Mouse (Mus musculus) ES-E14 (cell line): Measurements from ENCODE around the gene Gpc6. TPM values are rescaled to one million over a fixed set of nuclear protein-coding genes. Genes with fewer than 3 reads are reported as not detected.

Experiments
- DNase-seq: peaks from one replicate; pipeline ENCODE4 v3.0.0-alpha.2; 2013; ENCODE audit warnings: low read depth, low spot score
- H3K27ac ChIP-seq: 2 replicates; pipeline ENCODE4 v1.5.1; 2012; ENCODE audit warnings: low read depth, mild to moderate bottlenecking, low read length, moderate library complexity, mixed read lengths; ENCODE audit not compliant: poor library complexity, insufficient read depth, severe bottlenecking
- H3K36me3 ChIP-seq: 2 replicates; pipeline ENCODE4 v1.6.1; 2012; ENCODE audit warnings: mild to moderate bottlenecking, low read length, moderate library complexity, mixed read lengths; ENCODE audit not compliant: control insufficient read depth, poor library complexity, insufficient read depth, severe bottlenecking
- H3K4me1 ChIP-seq, 2 experiments: fragments of 150-350 bp in 1 of 2; sonication (generic) in 1 of 2; 2 replicates each; pipeline ENCODE4 v1.6.1; 2012; ENCODE audit warnings: low read length in 2 of 2, mild to moderate bottlenecking in 1 of 2, mixed read lengths in 1 of 2; ENCODE audit not compliant: control insufficient read depth in 2 of 2, insufficient read depth in 2 of 2, poor library complexity in 1 of 2
- H3K4me3 ChIP-seq, 2 experiments: fragments of 150-350 bp in 1 of 2; sonication (generic) in 1 of 2; 2 replicates each; pipeline ENCODE4 v1.5.1; 2012; ENCODE audit warnings: low read length in 2 of 2, low read depth in 1 of 2, mild to moderate bottlenecking in 1 of 2, mixed read lengths in 1 of 2; ENCODE audit not compliant: insufficient read depth in 1 of 2, poor library complexity in 1 of 2, severe bottlenecking in 1 of 2
- H3K9ac ChIP-seq: 2 replicates; pipeline ENCODE4 v1.6.1; 2012; ENCODE audit warnings: low read depth, mild to moderate bottlenecking, low read length, mixed read lengths; ENCODE audit not compliant: poor library complexity, insufficient read depth, severe bottlenecking
- H3K9me3 ChIP-seq: fragments of 150-350 bp; sonication (generic); 2 replicates; pipeline ENCODE4 v1.6.1; 2012; ENCODE audit warnings: low read depth, mild to moderate bottlenecking, low read length; ENCODE audit not compliant: control insufficient read depth, insufficient read depth
- CHD2 ChIP-seq: IDR thresholded peaks from 2 replicates; pipeline ENCODE4 v1.6.1; 2014; ENCODE audit warnings: mild to moderate bottlenecking, low read depth, low read length, inconsistent platforms
- HCFC1 ChIP-seq: IDR thresholded peaks from 2 replicates; pipeline ENCODE4 v1.6.1; 2012; ENCODE audit warnings: low read length, inconsistent platforms, borderline replicate concordance; ENCODE audit not compliant: insufficient read depth
- MAFK ChIP-seq: IDR thresholded peaks from 2 replicates; pipeline ENCODE4 v1.6.1; 2014; ENCODE audit warnings: mild to moderate bottlenecking, low read depth, low read length, inconsistent platforms; ENCODE audit not compliant: insufficient read depth
- ZC3H11A ChIP-seq: IDR thresholded peaks from 2 replicates; pipeline ENCODE4 v1.6.1; 2012; ENCODE audit warnings: low read depth, mild to moderate bottlenecking, inconsistent platforms, low read length, borderline replicate concordance
- ZNF384 ChIP-seq: IDR thresholded peaks from 2 replicates; pipeline ENCODE4 v1.6.1; 2012; ENCODE audit warnings: low read depth, low read length, inconsistent platforms
- in situ Hi-C, 2 experiments: fragments of 600-800 bp; cut with MboI; formaldehyde crosslinking; loops; one replicate each; pipeline ENCODE4 v1.15.1; 2025; ENCODE audit warnings: low sequenced_read_pairs in 2 of 2, inconsistent platforms in 1 of 2; ENCODE audit not compliant: unreplicated experiment in 2 of 2
- total RNA-seq: library from RNA; depleted of rRNA; stranded (reverse); fragments of 300-350 nt; gene quantifications from 2 replicates; pipeline ENCODE4 v1.2.3, GENCODE M21; 2012

Gene Gpc6
- total RNA-seq, 1 experiment, result 3.2 TPM

DNA sequence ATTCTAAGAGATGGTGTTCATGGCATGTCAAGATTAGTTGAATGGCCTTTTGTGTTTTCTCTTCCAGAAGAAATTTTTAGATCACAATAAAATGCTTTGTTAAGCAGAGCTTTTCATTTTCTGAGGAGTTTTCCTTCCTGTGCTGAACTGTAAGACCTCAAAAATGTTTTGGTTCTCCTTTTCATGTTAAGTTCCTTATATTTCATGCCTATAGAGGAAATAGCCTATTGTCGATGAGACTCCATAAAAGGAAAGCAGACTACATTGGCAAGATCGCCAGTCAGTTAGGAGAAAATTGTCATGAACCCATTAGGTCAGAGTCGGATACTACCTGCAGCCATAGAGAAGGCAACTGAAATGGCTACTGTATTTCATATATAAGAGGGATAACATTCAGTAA is 278.8 kb downstream of the Gpc6 start:
- no peak overlapping the region for H3K27ac ChIP-seq
- TF ChIP-seq ZNF384, result no peak
- no peak for TF ChIP-seq MAFK
- no peak for TF ChIP-seq CHD2
- no peak for TF ChIP-seq HCFC1
- TF ChIP-seq ZC3H11A, result no peak
- H3K9me3 ChIP-seq, result no peaks in the 10 kb centered on the region
- no peak overlapping the region for H3K9ac ChIP-seq
- no peaks in the 10 kb centered on the region for H3K4me1 ChIP-seq
- no peak for DNase-seq
- in situ Hi-C loops, result no loop called here
- H3K36me3 ChIP-seq, result no peaks in the 10 kb centered on the region
- no peak overlapping the region for H3K4me3 ChIP-seq

DNA sequence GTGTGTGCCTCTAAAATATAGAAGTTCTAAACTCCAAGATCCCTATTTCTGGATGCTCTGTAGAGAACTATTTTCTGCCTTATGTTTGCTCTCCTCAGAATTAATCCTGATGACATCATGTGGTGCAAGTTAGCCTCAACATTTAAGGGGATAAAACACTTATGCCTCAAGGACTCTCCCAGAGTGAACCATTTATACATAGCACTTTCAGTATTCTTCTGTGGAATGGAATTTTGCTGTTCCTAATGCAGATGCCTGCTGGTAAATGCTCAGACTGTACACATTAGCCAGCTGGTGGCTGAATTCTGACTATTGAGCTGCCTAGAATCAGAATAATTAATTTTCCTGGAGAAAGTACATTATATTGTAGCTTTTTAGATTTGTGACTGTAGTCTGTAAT is 289.3 kb downstream of the Gpc6 start:
- Histone ChIP-seq H3K36me3 (no peaks in the 10 kb centered on the region), H3K9ac (no peak overlapping the region), H3K9me3 (no peaks in the 10 kb centered on the region), H3K27ac (no peak overlapping the region), H3K4me3 (no peak overlapping the region), H3K4me1 (no peaks in the 10 kb centered on the region)
- in situ Hi-C loops, result no loop called here
- no peak for DNase-seq
- TF ChIP-seq HCFC1 (no peak), ZNF384 (no peak), CHD2 (no peak), ZC3H11A (no peak), MAFK (no peak)

DNA sequence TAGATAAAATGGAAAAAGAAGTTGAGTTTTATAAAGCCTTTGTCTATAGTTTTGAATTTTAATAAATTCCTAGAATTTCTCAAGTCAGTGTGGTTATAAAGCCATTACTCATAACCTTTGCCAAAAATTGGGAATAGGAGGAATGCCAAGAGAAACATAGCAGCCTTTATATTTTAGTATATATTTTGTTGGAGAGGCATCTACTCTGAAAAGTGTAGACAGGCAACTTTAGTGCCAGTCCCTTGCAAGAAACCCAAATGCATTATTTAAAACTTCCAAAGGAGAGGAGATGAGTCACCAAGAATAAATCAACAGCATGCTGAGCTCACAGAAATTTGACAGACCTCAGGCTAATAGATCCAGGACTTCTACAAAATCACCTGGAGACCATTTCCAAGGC is 301.8 kb downstream of the Gpc6 start:
- in situ Hi-C loops, result no loop called here
- H3K4me1 ChIP-seq, result peaks cover 0 to 5% of the 10 kb centered on the region in 2 experiments; a peak in 2 of 4 replicates
- H3K36me3 ChIP-seq, result no peaks in the 10 kb centered on the region
- H3K27ac ChIP-seq, result no peak overlapping the region
- H3K9me3 ChIP-seq, result no peaks in the 10 kb centered on the region
- no peak overlapping the region for H3K4me3 ChIP-seq
- H3K9ac ChIP-seq, result no peak overlapping the region
- TF ChIP-seq MAFK (no peak), ZC3H11A (no peak)
- no peak for DNase-seq

DNA sequence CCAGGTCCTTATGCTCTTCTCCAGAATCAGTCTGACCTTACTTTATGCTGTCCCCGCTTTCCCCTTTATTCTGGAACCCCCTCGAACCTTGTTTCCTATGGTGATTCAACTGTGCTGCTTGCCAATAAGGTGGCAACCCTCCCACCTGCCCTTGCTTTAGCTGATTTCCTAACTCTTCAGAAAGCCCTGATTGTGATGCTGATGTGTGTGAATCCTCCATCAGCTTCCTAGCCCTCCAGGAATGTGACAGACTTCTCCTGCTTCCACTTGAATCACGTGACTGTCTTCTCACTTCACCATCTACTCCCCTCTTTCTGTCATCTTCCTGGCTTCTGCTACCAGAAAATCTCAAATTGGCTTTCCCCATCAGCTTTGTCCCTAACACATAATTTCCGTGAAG is 305.4 kb downstream of the Gpc6 start:
- Histone ChIP-seq H3K27ac (no peak overlapping the region), H3K9me3 (no peaks in the 10 kb centered on the region), H3K9ac (no peak overlapping the region), H3K4me3 (no peak overlapping the region), H3K4me1 (peaks cover 0 to 5% of the 10 kb centered on the region in 2 experiments; a peak in 2 of 4 replicates), H3K36me3 (no peaks in the 10 kb centered on the region)
- TF ChIP-seq CHD2, result no peak
- no peak for TF ChIP-seq HCFC1
- no peak for TF ChIP-seq ZNF384
- no peak for TF ChIP-seq MAFK
- TF ChIP-seq ZC3H11A, result no peak
- DNase-seq, result peak; percentile 35
- in situ Hi-C loops, result no loop called here

DNA sequence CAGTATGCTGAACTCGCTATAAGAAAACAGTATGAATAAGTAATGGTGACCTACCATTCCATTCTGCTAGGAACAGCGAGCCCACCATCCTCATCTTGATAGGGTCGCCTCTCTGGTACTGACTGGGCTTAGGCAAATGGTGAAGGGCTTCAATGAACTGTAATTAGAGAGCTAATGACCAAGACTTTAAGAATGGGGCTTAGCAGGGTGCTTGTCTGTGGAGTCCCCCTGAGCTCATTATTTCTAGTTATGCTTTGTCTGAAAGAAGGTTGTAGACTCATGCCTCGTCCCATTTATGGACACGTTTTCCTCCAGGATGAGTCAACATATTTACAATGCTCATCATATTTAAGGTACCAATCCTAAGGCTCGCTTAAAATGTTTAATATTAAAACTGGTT is 313.1 kb downstream of the Gpc6 start:
- Histone ChIP-seq H3K27ac (no peak overlapping the region), H3K9me3 (no peaks in the 10 kb centered on the region), H3K9ac (no peak overlapping the region), H3K36me3 (no peaks in the 10 kb centered on the region), H3K4me3 (no peak overlapping the region), H3K4me1 (no peaks in the 10 kb centered on the region)
- no peak for DNase-seq
- in situ Hi-C loops, result no loop called here
- TF ChIP-seq ZC3H11A (no peak), ZNF384 (no peak), MAFK (no peak), CHD2 (no peak), HCFC1 (no peak)
